Mouse (Mus musculus) c-Kit-positive CD71-positive TER-119-positive erythroid progenitor cells, embryonic 14.5 days (primary cell): Measurements from ENCODE around the gene Taf9.

Experiments
- DNase-seq: peaks from one replicate; pipeline ENCODE4 v3.0.0-alpha.2; 2013; ENCODE audit warnings: low spot score

Taf9 gene

DNA sequence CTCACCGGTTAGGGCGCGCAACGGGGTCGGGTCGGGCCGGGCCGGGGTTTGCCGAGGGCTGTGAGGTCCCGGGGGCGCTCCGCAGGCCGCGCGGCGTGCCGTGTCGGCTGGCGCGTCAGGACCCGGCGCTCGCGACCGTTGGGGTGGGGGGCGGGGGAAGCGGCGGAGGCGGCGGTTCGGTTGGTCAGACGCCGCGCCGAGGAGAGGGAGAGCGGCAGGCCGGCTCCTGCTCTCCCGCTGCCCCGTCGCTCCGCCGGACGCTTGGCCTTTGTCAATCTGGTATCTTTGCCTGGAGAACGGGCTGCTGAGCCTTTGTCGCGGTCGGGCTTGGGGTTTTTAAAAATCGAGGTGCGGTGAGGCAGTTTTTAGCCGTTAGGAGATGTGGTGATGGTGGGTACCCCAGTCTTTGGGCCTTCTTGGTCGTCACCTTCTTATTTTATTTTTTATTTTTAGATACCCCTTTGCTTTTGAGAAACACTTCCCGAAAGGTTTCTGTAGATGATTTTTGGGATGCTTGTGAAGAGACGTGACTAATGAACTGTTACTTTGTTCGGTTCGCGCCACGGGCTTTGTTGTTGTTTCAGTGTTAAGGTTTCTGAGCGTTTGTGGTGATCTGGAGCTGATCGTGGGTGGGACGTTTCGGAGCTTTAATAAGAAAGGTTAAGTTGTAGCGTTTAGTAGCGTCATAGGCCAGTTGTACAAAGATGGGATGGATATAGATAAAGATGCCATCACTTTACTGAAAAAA, at the start of gene Taf9:
Gene Taf9, plus strand, starts transcription at position 141 of the 748 bp plus-strand sequence.
- DNase-seq, result peak; percentile 28

DNA sequence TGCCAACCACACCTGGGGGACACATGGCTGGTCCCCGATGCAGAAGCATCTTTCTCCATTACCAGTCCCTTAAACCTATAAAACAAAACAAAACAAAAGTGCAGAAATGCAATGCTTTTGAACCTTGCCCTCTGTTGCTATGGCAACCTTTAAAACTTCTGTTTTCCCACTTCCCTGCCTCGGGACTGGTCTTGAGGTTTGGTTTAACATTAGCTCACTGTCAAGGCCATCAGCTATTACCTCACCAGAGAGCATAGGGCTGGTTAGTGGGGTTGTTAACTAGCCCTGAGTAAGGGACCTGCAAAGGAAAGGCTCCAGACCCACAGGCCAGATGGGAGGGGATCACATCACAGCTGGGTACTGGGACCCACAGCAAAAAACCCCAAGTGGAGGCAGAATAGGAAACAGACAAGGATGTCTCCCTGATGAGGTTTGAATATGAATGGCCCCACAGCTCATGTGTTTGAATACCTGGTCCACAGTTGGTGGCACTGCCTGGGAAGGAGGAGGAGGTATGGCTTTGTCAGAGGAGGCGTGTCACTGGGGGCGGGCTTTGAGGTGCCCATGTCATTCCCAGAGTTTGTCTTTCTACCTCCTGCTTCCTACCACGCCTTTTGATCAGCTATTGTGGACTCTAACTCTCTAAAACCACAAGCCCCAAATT, 49.0 kb upstream of the Taf9 start:
- no peak for DNase-seq

DNA sequence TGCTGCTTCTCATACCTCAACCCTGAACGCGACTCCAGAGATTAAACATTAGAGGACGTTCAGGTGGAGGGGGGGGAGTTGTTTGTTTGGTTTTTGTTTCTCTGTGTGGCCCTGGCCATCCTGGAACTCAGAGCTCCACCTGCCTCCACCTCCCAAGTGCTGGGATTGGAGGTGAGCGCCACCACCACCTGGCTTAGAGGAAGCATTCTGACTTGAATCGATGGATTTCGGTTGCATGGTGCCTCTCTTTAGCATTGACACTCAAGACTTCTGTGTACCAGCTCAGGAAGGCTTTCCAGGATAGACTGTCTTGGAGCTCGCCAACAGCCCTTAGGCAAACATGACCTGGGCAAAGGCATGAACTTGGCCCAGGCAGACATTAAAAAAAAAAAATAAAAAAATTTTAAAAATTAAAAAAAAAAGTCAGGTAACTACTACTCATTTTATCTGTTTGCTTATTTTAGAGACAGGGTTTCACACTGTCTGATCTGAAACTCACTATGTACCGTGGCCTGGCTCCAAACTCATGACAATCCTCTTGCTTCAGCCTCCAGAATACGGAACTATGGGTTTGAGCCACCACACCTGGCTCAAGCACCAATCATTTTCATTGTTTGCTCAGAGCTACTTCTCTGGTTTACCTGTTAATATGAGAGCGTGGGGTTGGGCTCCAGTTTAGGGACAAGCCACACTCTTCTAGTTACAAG, 48.2 kb upstream of the Taf9 start:
- DNase-seq, result no peak

DNA sequence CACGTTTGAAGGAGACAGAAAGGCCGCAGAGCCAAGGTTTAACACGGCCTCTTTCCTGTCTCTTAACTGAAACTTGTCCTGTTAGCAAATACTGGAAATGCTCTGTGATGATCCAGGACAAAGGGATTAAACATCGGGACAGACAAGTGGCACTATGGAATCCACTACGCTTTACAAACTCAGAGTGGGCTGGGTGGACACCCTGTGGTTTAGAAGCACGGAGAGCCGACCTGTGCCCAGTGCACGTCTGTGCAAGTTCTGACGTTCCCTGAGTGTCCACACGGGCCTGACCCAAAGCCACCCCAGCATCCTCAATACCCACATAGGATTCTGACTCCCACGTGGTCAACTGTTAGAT, 47.7 kb upstream of the Taf9 start:
- DNase-seq, result no peak

DNA sequence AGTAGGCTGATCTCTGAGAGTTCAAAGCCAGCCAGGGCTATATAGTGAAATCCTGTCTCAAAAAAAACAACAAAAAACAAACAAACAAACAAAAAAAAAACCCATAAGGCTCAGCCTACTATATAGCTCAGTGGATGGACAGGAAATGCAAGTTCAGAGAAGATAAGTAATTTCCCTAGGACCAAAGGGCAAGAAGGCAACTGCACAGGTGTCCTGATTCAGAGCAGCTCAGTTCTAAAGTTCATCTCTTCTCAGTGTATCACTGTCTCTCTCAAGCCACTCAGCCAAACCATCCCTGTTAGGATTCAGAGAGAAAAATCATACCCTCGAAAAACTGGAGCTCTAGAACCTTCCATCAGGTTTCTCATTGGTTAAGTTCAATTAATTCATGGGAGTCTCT, 45.5 kb upstream of the Taf9 start:
- DNase-seq, result no peak

DNA sequence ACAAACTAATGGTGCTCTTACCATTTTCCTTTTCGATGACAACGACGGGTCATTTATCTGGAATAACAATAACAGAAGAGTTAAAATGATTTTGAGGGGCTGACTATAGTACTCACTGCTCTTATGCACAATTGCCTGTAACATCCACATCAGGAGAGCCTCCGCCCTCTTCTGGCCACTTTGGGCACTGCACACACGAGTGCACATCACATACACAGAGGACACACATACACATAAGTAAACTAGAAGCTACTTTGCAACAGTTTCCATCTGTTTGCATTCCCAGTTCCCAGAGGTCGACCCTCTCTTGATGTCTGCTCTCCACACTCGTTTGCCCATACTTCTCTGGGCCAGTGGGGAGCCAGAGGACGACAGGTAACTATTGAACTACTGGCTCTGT, 43.6 kb upstream of the Taf9 start:
- peak; percentile 28 for DNase-seq

DNA sequence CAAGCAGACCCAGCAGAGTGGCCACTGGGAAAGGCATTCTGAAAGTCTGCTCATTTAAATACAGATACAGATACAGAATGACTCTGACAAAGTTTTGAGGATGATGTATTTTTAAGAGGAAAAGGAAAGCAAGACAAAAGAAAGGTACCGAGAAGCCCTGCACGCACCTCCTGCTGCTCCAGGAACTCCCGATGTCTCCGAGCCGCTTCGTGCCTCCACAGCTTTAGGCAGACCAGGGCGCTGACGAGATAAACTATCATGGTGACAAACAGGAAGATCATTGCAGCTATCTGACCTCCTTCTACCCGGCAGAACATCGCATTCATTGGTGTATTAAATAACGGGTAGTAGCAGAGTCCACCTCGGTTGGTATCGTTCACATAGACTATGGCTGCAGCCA, 40.1 kb upstream of the Taf9 start:
- no peak for DNase-seq

DNA sequence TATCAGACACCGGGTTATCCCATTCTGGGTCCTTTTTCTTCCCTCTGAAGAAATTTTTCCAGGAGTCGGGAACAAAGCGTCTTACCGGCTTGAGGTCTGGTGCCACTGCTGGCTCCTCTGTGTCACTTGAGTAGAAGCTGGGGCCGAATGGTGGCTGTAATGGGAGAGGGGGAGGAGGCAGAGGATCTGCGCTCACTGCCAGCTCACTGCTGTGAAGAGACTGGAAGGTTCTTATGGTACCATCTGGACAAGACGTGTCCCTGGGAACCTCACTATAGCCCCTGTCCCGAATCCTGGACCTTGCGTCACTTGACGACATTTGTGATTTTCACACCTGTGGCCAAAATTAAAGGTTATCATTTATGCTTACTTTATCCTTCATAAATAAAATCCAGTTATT, 39.1 kb upstream of the Taf9 start:
- DNase-seq, result no peak

DNA sequence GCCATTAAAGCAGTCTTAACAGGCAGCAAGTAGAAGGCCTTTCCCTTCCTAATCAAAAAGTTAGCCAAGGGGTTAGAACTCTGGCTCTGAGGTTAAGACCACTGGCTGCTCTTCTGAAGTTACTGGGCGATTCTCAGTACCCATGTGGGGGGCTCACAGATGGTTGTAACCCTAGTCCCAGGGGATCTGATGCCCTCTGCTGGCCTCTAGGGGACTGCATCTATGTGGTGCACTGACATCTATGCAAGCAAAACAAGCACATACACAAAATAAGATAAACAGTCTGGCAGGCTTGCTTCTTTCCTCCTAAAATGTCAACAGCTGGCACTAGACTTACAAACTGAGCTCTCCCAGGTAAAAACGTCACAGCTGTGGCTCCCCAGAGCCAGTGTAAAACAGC, 38.5 kb upstream of the Taf9 start:
- no peak for DNase-seq

DNA sequence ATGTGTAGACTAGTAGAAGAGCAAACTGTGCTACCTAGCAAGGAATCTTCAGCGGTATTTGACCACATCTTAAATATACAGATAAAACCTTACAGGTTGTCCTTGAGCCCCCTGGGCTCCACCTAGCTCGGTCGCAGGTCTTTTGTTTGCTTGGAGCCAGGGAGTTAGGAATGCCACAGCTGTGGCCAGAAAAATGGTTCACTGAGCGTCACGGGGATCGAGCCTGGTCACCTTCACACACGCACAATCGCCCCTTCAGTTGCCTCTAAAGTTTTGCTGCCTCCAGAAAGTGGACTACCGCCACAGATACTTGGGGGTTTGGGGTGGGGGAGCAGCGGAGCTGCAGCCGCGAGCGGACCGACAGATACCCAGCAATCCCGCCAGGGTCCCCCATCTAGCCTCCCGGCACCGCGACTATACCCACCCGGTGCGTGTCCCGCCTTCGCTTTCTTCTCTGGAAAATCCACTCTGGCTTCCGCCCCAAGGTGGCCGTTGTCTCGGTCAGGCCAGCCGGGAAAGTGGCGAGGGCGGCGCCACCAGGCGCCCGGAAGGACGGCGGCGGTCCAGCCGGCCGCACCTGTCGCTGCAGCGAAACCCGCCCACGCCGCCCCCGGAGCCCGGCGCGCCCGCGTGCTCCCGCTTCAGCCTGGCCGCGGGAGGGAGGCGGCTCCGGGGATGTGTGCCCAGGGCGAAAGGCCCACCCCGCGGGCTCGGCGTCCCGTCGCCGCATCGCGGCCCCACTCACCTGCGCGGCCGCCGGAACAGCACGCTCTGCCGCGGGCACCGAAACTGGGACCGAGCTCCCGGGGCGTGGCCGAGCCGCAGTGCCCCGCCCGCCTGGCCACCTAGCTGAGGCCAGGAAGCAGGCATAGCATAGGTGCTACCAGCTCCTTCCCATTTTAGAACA, 34.9 kb upstream of the Taf9 start, which contains the start of gene Marveld2:
Gene Marveld2, minus strand, starts transcription at position 791 of the 907 bp plus-strand sequence.
- peak; percentile 30 for DNase-seq

DNA sequence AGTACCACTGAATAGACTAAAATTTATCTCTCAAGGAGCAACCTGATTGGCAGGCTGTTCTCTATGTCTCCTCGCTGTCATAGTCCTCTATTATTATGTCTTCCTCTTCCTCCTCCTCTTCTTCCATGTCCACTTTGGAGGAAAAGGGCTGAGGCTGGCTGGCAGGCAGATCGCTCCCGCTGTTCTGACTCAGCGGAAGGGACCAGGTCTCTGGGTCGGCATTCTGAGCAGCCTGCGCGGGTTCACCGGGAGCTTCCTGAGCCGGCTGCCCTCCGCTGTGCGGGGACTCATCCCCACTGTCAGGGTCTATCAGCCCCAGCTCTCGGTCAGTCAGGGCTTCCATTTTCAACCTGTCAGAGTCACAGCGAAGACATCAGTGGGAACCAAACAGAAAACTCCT, 33.8 kb upstream of the Taf9 start:
- DNase-seq, result no peak

DNA sequence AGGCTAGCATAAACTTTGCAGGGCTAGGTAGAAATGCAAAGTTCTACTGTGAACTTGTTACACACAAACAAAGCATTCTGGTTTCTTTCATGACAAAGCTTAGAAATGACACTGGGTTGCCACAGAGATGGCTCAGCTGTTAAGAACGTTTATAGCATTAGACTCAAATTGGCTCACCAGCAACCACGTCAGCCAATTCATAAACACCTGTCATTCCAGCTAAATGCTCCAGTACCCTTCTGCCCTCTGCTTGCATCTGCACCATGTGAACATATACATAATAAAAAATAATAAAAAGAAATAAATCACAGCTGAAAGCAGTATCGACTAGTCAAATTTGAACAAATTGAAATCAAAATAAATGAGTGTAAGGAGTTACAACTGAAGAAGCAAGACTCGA, 29.1 kb upstream of the Taf9 start:
- no peak for DNase-seq

DNA sequence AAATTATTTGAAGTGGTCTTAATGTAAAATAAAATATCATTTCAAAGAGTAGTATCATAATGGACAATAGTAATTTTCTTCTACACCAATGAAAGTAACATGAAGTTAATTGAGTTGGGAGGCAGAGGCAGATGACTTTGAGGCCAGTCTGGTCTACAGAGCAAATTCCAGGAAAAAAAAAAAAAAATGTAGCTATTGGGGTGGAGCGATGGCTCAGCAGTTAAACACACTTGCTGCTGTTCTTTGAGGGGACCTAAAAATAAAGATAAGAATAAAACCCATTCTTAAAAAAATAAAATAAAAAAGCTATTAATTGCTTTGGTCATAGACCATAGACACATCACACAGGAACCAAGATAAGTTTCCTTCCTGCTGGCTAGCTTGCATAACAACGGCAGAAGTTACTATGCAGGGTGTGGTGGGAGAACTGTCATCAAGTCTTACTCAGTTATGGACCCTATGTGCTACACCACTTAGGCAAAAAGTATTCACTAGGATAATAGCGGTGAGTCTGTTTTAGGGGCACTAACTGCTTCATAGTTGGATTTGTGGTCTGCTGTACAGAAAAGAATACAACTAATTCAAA, 17.2 kb upstream of the Taf9 start:
- no peak for DNase-seq

DNA sequence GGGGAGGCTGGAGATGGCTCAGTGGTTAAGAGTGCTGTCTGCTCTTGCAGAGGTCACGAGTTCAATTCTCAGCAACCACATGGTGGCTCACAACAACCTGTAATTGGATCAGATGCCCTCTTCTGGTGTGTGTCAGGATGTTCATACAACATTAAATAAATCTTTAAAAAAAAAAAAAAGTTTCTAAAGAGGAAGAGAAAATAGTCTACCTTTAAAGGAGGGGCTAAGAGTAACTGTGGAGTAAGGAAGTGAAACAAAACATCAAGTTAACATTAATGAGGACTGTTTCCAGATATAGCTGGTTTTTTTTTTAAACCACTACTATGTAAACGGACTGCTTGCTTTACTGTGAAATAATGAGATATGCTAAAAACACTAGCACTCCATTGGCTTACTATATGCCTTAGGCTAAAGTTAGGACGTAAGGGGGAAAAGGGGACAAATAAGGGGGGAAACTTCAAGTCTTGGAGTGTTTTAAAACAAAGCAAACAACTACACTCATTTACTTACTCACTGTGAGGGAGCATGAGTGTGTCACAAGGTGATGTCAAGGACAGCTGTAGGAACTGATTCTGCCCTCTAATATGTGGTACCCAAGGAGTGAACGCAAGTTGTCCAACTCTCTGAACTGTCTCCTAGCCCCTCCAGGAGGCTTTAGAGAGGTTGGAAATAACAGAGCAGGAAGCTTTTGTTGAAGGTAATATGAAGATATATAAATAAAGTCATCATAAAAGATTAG, 8.7 kb upstream of the Taf9 start:
- no peak for DNase-seq

DNA sequence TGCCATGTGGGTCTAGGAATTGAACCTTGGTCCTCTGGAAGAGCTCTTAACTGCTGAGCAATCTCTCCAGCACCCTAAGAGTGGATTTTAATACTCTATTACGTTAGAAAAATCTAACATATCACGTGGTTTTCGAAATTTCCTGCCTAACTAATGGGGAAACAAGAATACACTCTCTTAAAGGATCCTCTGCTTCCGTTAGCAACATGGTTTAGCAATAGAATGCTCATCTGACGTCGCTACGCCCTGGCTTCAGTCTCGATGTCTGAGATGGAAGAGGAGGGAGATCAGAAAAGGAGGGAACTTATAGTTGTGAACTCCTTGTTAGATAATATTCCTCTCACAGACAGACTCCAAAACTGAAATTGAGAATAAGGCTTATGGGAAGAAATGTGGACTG, 3.2 kb upstream of the Taf9 start:
- DNase-seq, result no peak

DNA sequence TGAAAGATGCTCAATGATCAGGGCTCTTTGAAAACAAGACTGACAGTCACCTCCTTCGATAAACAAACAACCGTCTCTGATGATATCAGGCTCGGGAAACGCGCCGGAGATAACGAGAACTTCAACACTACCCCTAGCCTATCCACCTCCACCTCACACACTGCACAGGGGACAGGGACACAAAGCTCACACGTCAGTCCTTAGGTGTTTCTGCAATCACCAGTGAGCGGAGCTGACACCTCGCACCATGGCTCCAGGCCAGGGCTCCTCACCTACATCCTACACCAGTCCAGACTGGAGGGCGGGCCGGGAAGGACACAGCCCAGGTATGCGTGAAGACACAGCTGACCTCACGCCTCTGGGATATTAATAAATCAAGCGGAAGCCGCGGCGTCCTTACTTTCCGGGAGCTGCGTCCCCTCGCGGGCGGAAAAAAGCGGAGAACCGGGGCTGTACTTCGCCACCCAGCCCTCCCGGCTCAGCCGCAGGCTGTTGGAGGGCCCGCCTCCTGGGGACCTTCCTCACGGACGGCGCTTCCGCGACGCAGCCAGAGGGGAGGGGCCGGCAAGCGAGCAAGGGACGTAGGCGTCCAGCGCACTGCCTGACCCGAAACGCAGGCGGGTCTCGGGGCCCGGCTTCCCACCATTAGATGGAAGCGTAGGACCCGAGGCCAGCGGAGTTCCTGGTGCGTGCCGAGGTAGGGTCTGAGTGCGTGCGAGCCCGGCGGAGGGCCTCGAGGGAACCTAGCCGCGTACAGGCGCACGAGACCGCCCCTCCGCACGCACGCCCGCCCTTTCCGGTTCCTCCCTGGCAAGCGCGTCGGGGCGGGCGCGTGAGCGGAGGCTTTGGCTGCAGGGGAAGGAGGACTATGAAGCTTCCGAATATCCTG, 585 bp upstream of the Taf9 start, which contains the start of the genes Ak6 and Rad17:
Gene Ak6, plus strand, starts transcription at position 430 of the 889 bp plus-strand sequence.
Gene Rad17, minus strand, starts transcription at position 502 of the 889 bp plus-strand sequence.
- DNase-seq, result peak; percentile 89

DNA sequence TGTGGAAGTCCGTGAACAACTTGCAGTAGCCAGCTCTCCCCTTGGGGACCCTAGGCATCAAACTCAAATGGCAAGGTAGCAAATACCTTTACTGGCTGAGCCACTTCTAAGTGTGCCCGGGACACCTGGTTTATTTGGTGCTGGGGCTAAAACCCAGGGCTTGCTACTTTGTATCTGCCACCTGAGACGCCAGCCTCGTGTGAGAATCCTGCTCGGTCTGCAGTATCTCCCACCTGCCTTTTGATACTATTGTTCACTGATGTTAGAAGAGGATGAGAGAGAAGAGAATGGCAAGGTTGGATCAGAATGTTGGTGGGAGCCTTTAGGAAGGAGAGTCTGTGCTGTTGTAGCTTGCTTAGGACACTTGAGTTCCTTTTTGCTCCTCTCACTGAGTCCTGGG, 6.7 kb downstream of the Taf9 start:
- DNase-seq, result no peak

DNA sequence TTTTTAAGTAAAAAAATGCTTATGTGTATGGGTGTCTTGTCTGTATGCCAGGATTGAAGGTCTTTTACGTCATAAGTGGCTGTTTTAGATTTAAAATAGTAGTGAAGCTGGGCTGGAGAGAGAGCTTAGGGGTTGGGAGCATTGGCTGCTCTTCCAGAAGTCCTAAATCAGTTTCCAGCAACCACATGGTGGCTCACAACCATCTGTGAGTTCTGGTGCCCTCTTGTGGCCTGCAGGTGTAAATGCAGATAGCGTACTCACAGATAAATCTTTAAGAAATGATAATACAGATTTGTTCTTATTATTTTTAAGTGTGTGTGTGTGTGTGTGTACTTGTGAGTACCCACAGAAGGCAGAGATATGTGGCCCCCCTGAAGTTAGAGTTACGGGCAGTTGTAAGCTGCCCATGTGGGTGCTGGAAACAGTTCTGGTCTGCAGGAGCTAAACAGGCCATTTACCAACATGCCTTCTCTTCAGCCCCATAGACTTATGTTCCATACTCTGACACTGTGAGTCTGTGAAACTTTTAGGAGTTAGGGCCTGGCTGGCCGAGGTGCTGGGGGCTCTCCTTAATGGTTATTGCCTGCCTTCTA, 8.6 kb downstream of the Taf9 start:
- DNase-seq, result peak; percentile 70

DNA sequence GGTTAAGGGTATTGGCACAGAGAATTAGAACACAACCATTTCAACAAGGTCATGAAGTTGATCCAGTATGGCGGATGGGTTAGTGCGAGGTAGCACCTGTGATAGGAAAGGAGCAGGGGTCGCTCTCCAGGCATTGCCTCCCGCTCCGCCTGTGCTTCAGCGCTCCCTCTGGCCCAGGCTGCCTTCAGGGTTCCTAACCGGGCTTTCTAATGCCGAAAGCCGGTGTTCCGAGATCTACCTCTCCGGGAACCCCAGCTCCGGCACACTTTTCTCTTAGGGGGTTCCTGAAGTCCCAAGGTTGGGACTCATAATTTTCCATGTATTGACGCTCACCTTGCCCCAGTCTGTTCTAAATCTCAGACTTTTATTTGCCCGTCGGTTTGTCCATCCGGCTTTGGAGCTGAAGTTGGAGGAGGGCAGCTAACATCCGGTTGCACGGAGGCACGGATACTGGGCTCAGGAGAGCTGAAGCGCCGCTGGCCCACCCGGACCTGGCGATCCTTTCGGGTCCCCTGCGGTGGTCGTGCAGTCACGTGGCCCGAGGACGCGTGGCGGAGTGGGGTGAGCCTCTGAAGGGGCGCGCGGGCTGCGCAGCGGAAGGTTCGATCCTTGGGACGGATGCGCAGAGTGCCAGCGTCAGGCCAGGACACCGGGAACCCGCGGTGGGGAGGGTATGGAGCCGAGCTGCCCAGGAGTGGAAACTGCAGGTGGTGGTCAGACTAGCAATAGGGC, 18.1 kb downstream of the Taf9 start, which contains the start of gene Ccdc125:
Gene Ccdc125, plus strand, starts transcription at position 427 of the 732 bp plus-strand sequence.
- DNase-seq, result no peak
